Mouse (Mus musculus): ENCODE data around the gene Kctd13. TPM values are rescaled to one million over a fixed set of nuclear protein-coding genes. Genes with fewer than 3 reads are reported as not detected.

The Kctd13 gene
- polyA plus RNA-seq (2012; rRNA removed), result 9.1 and 18.8 TPM in 2 replicates

DNA sequence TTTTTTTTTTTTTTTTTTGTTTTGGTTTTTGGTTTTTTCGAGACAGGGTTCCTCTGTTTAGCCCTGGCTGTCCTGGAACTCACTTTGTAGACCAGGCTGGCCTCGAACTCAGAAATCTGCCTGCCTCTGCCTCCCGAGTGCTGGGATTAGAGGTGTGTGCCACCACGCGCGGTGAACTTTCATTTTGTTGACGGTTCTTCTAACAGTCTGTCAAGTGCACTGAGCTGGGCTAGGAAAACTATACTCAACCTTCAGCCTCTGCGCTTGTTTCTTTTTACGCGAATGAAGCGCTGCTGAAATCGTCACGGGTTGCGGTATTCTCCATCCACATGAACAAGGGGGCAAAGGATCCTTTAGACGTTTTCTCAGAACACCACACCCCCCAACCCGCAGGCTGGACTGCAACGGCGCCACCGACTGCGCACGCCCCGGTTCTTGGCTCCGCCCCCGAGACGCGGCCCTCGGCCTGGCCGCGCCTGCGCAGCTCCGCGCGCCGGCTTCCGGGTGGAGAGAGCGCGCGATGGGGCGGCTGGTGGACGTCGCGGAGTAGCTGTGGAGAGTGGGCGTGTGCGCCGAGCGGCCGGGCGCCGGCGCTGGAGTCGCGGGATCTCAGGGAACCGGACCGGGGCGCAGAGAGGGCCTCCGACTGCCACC lies at the start of gene Kctd13:
Gene Kctd13, plus strand, starts transcription at position 496 of the 654 bp plus-strand sequence.
- peak; percentile 42 for TF ChIP-seq POLR2A (IDR thresholded peaks at IDR 0.05; ENCODE audit: low read depth, low read length)
- TF ChIP-seq CTCF (IDR thresholded peaks at IDR 0.05; ENCODE audit: extremely low read depth, insufficient read length, insufficient replicate concordance, low read depth, low read length), result no peak
- H3K36me3 ChIP-seq (ENCODE audit: control insufficient read depth, insufficient read depth, low read length), result peaks cover 12% of the 10 kb centered on the region
- peak within 1 kb of the TSS; percentile 48 for H3K27ac ChIP-seq (ENCODE audit: insufficient read depth, low read depth, low read length)
- H3K27me3 ChIP-seq (ENCODE audit: control insufficient read depth, insufficient read depth, low read length), result no peaks in the 10 kb centered on the region
- peak within 1 kb of the TSS; percentile 83 for H3K4me3 ChIP-seq (ENCODE audit: low read depth, low read length)
- WGBS, result 2% methylated on average over 56 of the region's 56 CpGs
- H3K4me1 ChIP-seq (ENCODE audit: control insufficient read depth, insufficient read depth, insufficient read length, low read length), result peaks cover 3% of the 10 kb centered on the region; the same call in 1 of the 2 replicates

DNA sequence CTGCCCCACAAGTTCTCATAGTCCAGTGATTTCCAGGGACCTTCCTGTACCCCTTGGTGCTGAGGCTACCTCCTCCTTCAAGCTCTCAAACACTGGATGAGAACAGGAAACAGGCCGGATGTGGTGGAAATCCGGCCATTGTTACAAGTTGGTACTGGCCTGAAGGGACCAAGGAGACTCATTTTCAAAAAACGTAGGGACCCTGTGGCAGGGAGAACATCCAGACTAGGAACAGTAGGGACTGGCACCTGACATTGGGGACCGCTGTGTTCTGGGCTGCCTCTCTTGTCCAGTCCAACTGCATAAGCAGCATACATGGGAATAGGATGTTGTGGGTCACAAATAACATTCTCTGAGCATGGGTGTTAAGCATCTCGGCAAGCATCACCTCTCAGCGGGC lies 47.6 kb upstream of the Kctd13 start:
- Histone ChIP-seq H3K4me1 (ENCODE audit: control insufficient read depth, insufficient read depth, insufficient read length, low read length) (peaks cover 7% of the 10 kb centered on the region), H3K36me3 (ENCODE audit: control insufficient read depth, insufficient read depth, low read length) (peaks cover 42% of the 10 kb centered on the region), H3K27me3 (ENCODE audit: control insufficient read depth, insufficient read depth, low read length) (no peaks in the 10 kb centered on the region), H3K27ac (ENCODE audit: insufficient read depth, low read depth, low read length) (0 out of 2 replicates have a peak overlapping the region, but pooled peaks have one; percentile 6), H3K4me3 (ENCODE audit: low read depth, low read length) (no peak overlapping the region)
- TF ChIP-seq CTCF (IDR thresholded peaks at IDR 0.05; ENCODE audit: extremely low read depth, insufficient read length, insufficient replicate concordance, low read depth, low read length) (no peak), POLR2A (IDR thresholded peaks at IDR 0.05; ENCODE audit: low read depth, low read length) (no peak)
- 80% methylated on average over 6 of the region's 6 CpGs for WGBS

DNA sequence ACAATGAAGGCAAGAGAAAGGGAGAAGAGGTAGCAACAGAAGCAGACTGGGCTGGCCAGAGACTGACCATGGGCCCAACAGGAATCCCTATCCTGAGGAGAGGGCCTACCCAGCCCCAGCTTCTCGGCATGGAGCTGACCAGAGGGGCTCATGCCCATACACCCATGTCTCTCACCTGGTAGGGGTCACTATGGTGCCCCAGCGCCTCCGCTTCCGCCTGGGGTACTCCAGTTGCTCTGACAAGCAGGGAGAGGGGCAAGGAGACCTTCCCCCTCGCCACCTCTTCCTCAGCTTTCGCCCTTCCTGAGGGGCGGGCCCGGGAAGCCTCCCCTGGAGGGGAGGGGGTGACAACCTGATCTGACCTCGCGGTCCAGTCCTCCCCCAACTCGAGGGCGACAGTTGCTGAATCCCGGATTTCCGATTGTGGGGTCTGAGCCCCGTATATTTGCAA lies 44.9 kb upstream of the Kctd13 start:
- Histone ChIP-seq H3K27ac (ENCODE audit: insufficient read depth, low read depth, low read length) (peak overlapping the region; percentile 35; the same call in 1 of the 2 replicates), H3K36me3 (ENCODE audit: control insufficient read depth, insufficient read depth, low read length) (peaks cover 23% of the 10 kb centered on the region), H3K27me3 (ENCODE audit: control insufficient read depth, insufficient read depth, low read length) (no peaks in the 10 kb centered on the region), H3K4me3 (ENCODE audit: low read depth, low read length) (peak overlapping the region; percentile 87), H3K4me1 (ENCODE audit: control insufficient read depth, insufficient read depth, insufficient read length, low read length) (peaks cover 7% of the 10 kb centered on the region)
- 1% methylated on average over 15 of the region's 15 CpGs for WGBS
- TF ChIP-seq POLR2A (IDR thresholded peaks at IDR 0.05; ENCODE audit: low read depth, low read length), result no peak
- TF ChIP-seq CTCF (IDR thresholded peaks at IDR 0.05; ENCODE audit: extremely low read depth, insufficient read length, insufficient replicate concordance, low read depth, low read length), result no peak

DNA sequence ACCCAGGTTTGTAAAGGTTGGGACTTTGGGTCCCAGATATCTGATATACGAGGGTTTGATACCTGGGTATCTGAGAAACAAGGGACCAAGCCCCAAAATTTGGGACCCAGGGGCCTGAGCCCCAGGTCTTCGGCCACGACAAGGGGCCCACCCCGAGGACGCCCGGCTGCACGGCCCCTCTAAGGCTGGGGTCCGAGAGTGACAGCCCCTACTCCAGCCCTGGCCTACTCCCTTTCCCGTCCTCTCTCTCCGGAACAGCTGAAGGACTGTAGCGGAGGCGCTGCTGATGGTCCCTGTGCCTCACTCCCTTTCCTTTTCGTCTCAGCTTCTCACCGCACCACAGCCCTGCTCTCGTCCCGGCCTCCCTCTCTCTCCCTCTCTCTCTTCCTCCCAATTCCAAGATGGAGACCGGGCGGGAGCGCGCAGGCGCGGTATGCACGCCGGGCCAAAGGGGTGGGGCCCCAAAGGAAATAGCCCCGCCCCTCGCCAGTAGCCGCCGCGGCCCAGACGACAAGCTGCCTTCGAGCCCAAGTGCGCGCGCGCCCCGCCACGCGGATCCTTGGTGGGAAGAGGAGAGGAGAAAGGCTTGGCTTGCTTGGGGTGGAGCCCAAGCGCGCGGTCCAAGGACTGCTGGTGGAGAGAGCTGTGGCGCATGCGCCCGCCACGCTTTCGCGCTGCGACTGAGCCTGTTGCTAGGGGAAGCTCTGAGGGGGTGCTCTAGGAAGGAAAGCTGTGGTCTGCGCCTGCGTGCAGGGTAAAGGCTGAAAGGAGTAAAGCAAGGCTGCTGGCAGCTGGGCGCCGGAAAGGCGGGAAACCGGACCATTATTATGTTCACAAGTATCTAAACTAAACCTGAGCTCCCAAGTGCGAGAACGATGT lies 44.2 kb upstream of the Kctd13 start, which contains the start of gene Taok2:
Gene Taok2, minus strand, starts transcription at position 418 of the 879 bp plus-strand sequence.
- Histone ChIP-seq H3K4me3 (ENCODE audit: low read depth, low read length) (peak within 1 kb of the TSS; percentile 87), H3K4me1 (ENCODE audit: control insufficient read depth, insufficient read depth, insufficient read length, low read length) (peaks cover 7% of the 10 kb centered on the region), H3K36me3 (ENCODE audit: control insufficient read depth, insufficient read depth, low read length) (peaks cover 16% of the 10 kb centered on the region), H3K27ac (ENCODE audit: insufficient read depth, low read depth, low read length) (peak within 1 kb of the TSS; percentile 79), H3K27me3 (ENCODE audit: control insufficient read depth, insufficient read depth, low read length) (no peaks in the 10 kb centered on the region)
- TF ChIP-seq CTCF (IDR thresholded peaks at IDR 0.05; ENCODE audit: extremely low read depth, insufficient read length, insufficient replicate concordance, low read depth, low read length), result no peak
- TF ChIP-seq POLR2A (IDR thresholded peaks at IDR 0.05; ENCODE audit: low read depth, low read length), result peak; percentile 76; the same call in 1 of the 2 replicates
- WGBS, result under 1% methylated on average over 56 of the region's 56 CpGs

DNA sequence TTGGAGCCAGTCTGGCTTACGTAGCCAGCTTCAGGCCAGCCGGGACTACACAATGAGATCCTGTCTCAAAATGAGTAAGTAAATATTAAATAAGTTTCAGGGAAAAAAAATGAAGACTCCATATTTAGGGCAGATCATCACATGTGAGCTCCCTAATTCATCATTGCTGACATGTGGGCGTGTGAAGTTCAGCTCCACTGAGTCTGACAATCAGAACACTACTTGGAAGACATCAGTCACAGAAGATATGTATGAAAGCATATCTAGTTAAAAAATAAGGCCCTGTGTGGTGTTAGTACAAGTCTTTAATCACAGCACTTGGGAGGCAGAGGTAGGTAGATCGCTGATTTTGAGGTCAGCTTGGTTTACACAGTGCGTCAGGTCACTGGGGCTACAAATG lies 41.4 kb upstream of the Kctd13 start:
- H3K36me3 ChIP-seq (ENCODE audit: control insufficient read depth, insufficient read depth, low read length), result peaks cover 15% of the 10 kb centered on the region
- TF ChIP-seq CTCF (IDR thresholded peaks at IDR 0.05; ENCODE audit: extremely low read depth, insufficient read length, insufficient replicate concordance, low read depth, low read length) (no peak), POLR2A (IDR thresholded peaks at IDR 0.05; ENCODE audit: low read depth, low read length) (no peak)
- no peak overlapping the region for H3K27ac ChIP-seq (ENCODE audit: insufficient read depth, low read depth, low read length)
- WGBS, result 88% methylated on average over 5 of the region's 5 CpGs
- peaks cover 5% of the 10 kb centered on the region for H3K4me1 ChIP-seq (ENCODE audit: control insufficient read depth, insufficient read depth, insufficient read length, low read length)
- no peaks in the 10 kb centered on the region for H3K27me3 ChIP-seq (ENCODE audit: control insufficient read depth, insufficient read depth, low read length)
- H3K4me3 ChIP-seq (ENCODE audit: low read depth, low read length), result no peak overlapping the region

DNA sequence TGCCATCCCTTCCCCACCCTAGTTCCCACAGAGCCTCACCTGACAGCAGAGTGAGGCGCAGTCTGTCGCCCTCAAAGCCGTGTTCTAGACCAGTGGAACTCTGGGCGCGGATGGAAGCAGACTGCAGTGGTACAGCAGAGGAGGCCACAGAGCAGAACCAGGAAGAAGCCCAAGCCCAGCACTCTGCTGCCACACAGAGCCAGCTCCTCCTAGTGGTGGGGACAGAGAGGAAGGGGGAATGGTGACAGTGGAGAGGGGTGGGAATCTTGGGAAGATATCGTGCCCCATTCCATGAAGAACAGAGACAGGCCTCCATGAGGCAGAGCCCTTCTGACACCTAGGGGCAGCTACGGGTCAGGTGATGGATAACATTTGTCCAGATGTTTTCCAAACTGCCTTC lies 39.8 kb upstream of the Kctd13 start:
- Histone ChIP-seq H3K4me3 (ENCODE audit: low read depth, low read length) (no peak overlapping the region), H3K4me1 (ENCODE audit: control insufficient read depth, insufficient read depth, insufficient read length, low read length) (peaks cover under 1% of the 10 kb centered on the region), H3K27me3 (ENCODE audit: control insufficient read depth, insufficient read depth, low read length) (no peaks in the 10 kb centered on the region), H3K36me3 (ENCODE audit: control insufficient read depth, insufficient read depth, low read length) (peaks cover 15% of the 10 kb centered on the region), H3K27ac (ENCODE audit: insufficient read depth, low read depth, low read length) (no peak overlapping the region)
- WGBS, result 52% methylated on average over 7 of the region's 7 CpGs
- TF ChIP-seq POLR2A (IDR thresholded peaks at IDR 0.05; ENCODE audit: low read depth, low read length), result no peak
- peak; percentile 45; the same call in 1 of the 2 replicates for TF ChIP-seq CTCF (IDR thresholded peaks at IDR 0.05; ENCODE audit: extremely low read depth, insufficient read length, insufficient replicate concordance, low read depth, low read length)

Measured in small intestine, adult 2 months (tissue).